Mouse (Mus musculus) lung, postnatal 0 days (tissue): Measurements from ENCODE around the gene Hoxa5.

Source experiments
- CTCF ChIP-seq: IDR thresholded peaks from 2 replicates; pipeline ENCODE4 v1.5.1; 2016; ENCODE audit warnings: antibody characterized with exemption, mild to moderate bottlenecking
- EP300 ChIP-seq: IDR thresholded peaks from 2 replicates; pipeline ENCODE4 v1.6.1; 2016; ENCODE audit warnings: antibody characterized with exemption, mild to moderate bottlenecking, control low read depth

GRCm38 (mm10) chr6:52244471-52245039 lies 40.2 kb upstream of the Hoxa5 start:
- no peak for TF ChIP-seq CTCF
- no peak for TF ChIP-seq EP300
